Mouse (Mus musculus): ENCODE results near the gene Arl4d. TPM values are rescaled to one million over a fixed set of nuclear protein-coding genes. Genes with fewer than 3 reads are reported as not detected.

The Arl4d gene
- polyA plus RNA-seq, 1 experiment from 2014 or later = 4.3 TPM

GRCm38 (mm10) chr11:101673010-101673642 is 7.8 kb downstream of the Arl4d start:
- 45% methylated on average over 16 of the region's 16 CpGs for WGBS
- no peaks in the 10 kb centered on the region for H3K36me3 ChIP-seq
- no peaks in the 10 kb centered on the region for H3K27me3 ChIP-seq (ENCODE audit: low read depth, poor library complexity, severe bottlenecking)
- H3K27ac ChIP-seq (replicated peaks) = peak overlapping the region; percentile 15; the same call in 1 of the 2 replicates
- no peak for DNase-seq (ENCODE audit: low spot score)
- no peaks in the 10 kb centered on the region for H3K9me3 ChIP-seq (replicated peaks)
- peaks cover 23% of the 10 kb centered on the region for H3K4me1 ChIP-seq
- no peak overlapping the region for H3K4me3 ChIP-seq

- no peak for DNase-seq (ENCODE audit: low spot score)
- H3K36me3 ChIP-seq = no peaks in the 10 kb centered on the region
- 88% methylated on average over 5 of the region's 5 CpGs for WGBS
Measured at GRCm38 (mm10) chr11:101674106-101674505, 8.8 kb downstream of the Arl4d start.

GRCm38 (mm10) chr11:101675349-101675748 is 10.0 kb downstream of the Arl4d start:
- Histone ChIP-seq H3K9me3 (replicated peaks) (no peaks in the 10 kb centered on the region), H3K27ac (replicated peaks) (no peak overlapping the region), H3K27me3 (ENCODE audit: low read depth, poor library complexity, severe bottlenecking) (no peaks in the 10 kb centered on the region), H3K36me3 (no peaks in the 10 kb centered on the region), H3K4me1 (peaks cover 15% of the 10 kb centered on the region), H3K4me3 (no peak overlapping the region)
- no peak for DNase-seq (ENCODE audit: low spot score)
- 95% methylated on average over 4 of the region's 4 CpGs for WGBS

More at GRCm38 (mm10) chr11:101674106-101674505, 8.8 kb downstream of the Arl4d start:
- H3K27ac ChIP-seq (replicated peaks) = no peak overlapping the region
- peaks cover 14% of the 10 kb centered on the region for H3K4me1 ChIP-seq
- H3K4me3 ChIP-seq = no peak overlapping the region
- H3K9me3 ChIP-seq (replicated peaks) = no peaks in the 10 kb centered on the region
- H3K27me3 ChIP-seq (ENCODE audit: low read depth, poor library complexity, severe bottlenecking) = no peaks in the 10 kb centered on the region

- 86% methylated on average over 12 of the region's 12 CpGs for WGBS
- no peaks in the 10 kb centered on the region for H3K27me3 ChIP-seq (ENCODE audit: low read depth, poor library complexity, severe bottlenecking)
- H3K4me1 ChIP-seq = peaks cover 21% of the 10 kb centered on the region
- no peak overlapping the region for H3K27ac ChIP-seq (replicated peaks)
- H3K36me3 ChIP-seq = no peaks in the 10 kb centered on the region
- no peak for DNase-seq (ENCODE audit: low spot score)
- no peak overlapping the region for H3K4me3 ChIP-seq
- no peaks in the 10 kb centered on the region for H3K9me3 ChIP-seq (replicated peaks)
Measured at GRCm38 (mm10) chr11:101677655-101678054, 12.3 kb downstream of the Arl4d start.

GRCm38 (mm10) chr11:101678770-101679169 is 13.4 kb downstream of the Arl4d start:
- Histone ChIP-seq H3K36me3 (no peaks in the 10 kb centered on the region), H3K9me3 (replicated peaks) (no peaks in the 10 kb centered on the region), H3K4me1 (peaks cover 11% of the 10 kb centered on the region), H3K27ac (replicated peaks) (no peak overlapping the region), H3K27me3 (ENCODE audit: low read depth, poor library complexity, severe bottlenecking) (no peaks in the 10 kb centered on the region), H3K4me3 (no peak overlapping the region)
- 83% methylated on average over 5 of the region's 5 CpGs for WGBS
- DNase-seq (ENCODE audit: low spot score) = no peak

GRCm38 (mm10) chr11:101679907-101680306 is 14.6 kb downstream of the Arl4d start:
- WGBS = 59% methylated on average over 7 of the region's 7 CpGs
- no peaks in the 10 kb centered on the region for H3K9me3 ChIP-seq (replicated peaks)
- peaks cover 11% of the 10 kb centered on the region for H3K4me1 ChIP-seq
- no peak for DNase-seq (ENCODE audit: low spot score)
- H3K36me3 ChIP-seq = no peaks in the 10 kb centered on the region
- H3K27me3 ChIP-seq (ENCODE audit: low read depth, poor library complexity, severe bottlenecking) = no peaks in the 10 kb centered on the region
- H3K4me3 ChIP-seq = no peak overlapping the region
- H3K27ac ChIP-seq (replicated peaks) = peak overlapping the region; percentile 59; the same call in 1 of the 2 replicates

GRCm38 (mm10) chr11:101680634-101681325 is 15.4 kb downstream of the Arl4d start:
- Histone ChIP-seq H3K9me3 (replicated peaks) (no peaks in the 10 kb centered on the region), H3K27me3 (ENCODE audit: low read depth, poor library complexity, severe bottlenecking) (no peaks in the 10 kb centered on the region), H3K36me3 (no peaks in the 10 kb centered on the region), H3K27ac (replicated peaks) (peak overlapping the region; percentile 59), H3K4me3 (no peak overlapping the region), H3K4me1 (peaks cover 11% of the 10 kb centered on the region)
- no peak for DNase-seq (ENCODE audit: low spot score)
- WGBS = 37% methylated on average over 3 of the region's 3 CpGs

- Histone ChIP-seq H3K9me3 (replicated peaks) (no peaks in the 10 kb centered on the region), H3K4me1 (peaks cover 11% of the 10 kb centered on the region), H3K27me3 (ENCODE audit: low read depth, poor library complexity, severe bottlenecking) (no peaks in the 10 kb centered on the region), H3K4me3 (no peak overlapping the region), H3K27ac (replicated peaks) (no peak overlapping the region), H3K36me3 (no peaks in the 10 kb centered on the region)
- 77% methylated on average over 1 of the region's 1 CpGs for WGBS
- no peak for DNase-seq (ENCODE audit: low spot score)
Measured at GRCm38 (mm10) chr11:101681968-101682367, 16.6 kb downstream of the Arl4d start.

- H3K4me3 ChIP-seq = no peak overlapping the region
- DNase-seq (ENCODE audit: low spot score) = no peak
- WGBS = 83% methylated on average over 7 of the region's 7 CpGs
- H3K36me3 ChIP-seq = no peaks in the 10 kb centered on the region
- H3K27ac ChIP-seq (replicated peaks) = no peak overlapping the region
- H3K9me3 ChIP-seq (replicated peaks) = no peaks in the 10 kb centered on the region
- no peaks in the 10 kb centered on the region for H3K27me3 ChIP-seq (ENCODE audit: low read depth, poor library complexity, severe bottlenecking)
- peaks cover 11% of the 10 kb centered on the region for H3K4me1 ChIP-seq
Measured at GRCm38 (mm10) chr11:101682410-101682960, 17.1 kb downstream of the Arl4d start.

GRCm38 (mm10) chr11:101687351-101688301 is 22.3 kb downstream of the Arl4d start:
- no peak for DNase-seq (ENCODE audit: low spot score)
- Histone ChIP-seq H3K27me3 (ENCODE audit: low read depth, poor library complexity, severe bottlenecking) (no peaks in the 10 kb centered on the region), H3K4me3 (no peak overlapping the region), H3K9me3 (replicated peaks) (no peaks in the 10 kb centered on the region), H3K27ac (replicated peaks) (no peak overlapping the region), H3K36me3 (no peaks in the 10 kb centered on the region), H3K4me1 (0 out of 2 replicates have a peak, but pooled peaks cover 3% of the 10 kb centered on the region)
- 70% methylated on average over 13 of the region's 13 CpGs for WGBS

- Histone ChIP-seq H3K4me1 (0 out of 2 replicates have a peak, but pooled peaks cover 3% of the 10 kb centered on the region), H3K9me3 (replicated peaks) (no peaks in the 10 kb centered on the region), H3K27me3 (ENCODE audit: low read depth, poor library complexity, severe bottlenecking) (no peaks in the 10 kb centered on the region), H3K27ac (replicated peaks) (no peak overlapping the region), H3K36me3 (no peaks in the 10 kb centered on the region), H3K4me3 (no peak overlapping the region)
- WGBS = 77% methylated on average over 10 of the region's 10 CpGs
- DNase-seq (ENCODE audit: low spot score) = no peak
Measured at GRCm38 (mm10) chr11:101689701-101690113, 24.4 kb downstream of the Arl4d start.

- 73% methylated on average over 5 of the region's 5 CpGs for WGBS
- peaks cover 7% of the 10 kb centered on the region for H3K4me1 ChIP-seq
- no peaks in the 10 kb centered on the region for H3K9me3 ChIP-seq (replicated peaks)
- no peak overlapping the region for H3K4me3 ChIP-seq
- H3K27ac ChIP-seq (replicated peaks) = no peak overlapping the region
- no peaks in the 10 kb centered on the region for H3K27me3 ChIP-seq (ENCODE audit: low read depth, poor library complexity, severe bottlenecking)
- no peak for DNase-seq (ENCODE audit: low spot score)
- H3K36me3 ChIP-seq = no peaks in the 10 kb centered on the region
Measured at GRCm38 (mm10) chr11:101690326-101690725, 25.0 kb downstream of the Arl4d start.

Data from midbrain, embryonic 10.5 days (tissue).